Mouse (Mus musculus): ENCODE results near the gene Gm30191. TPM values are rescaled to one million over a fixed set of nuclear protein-coding genes. Genes with fewer than 3 reads are reported as not detected.

The Gm30191 gene
- total RNA-seq (2021), result not detected in 2 replicates
- long read RNA-seq, result 0 reads

DNA sequence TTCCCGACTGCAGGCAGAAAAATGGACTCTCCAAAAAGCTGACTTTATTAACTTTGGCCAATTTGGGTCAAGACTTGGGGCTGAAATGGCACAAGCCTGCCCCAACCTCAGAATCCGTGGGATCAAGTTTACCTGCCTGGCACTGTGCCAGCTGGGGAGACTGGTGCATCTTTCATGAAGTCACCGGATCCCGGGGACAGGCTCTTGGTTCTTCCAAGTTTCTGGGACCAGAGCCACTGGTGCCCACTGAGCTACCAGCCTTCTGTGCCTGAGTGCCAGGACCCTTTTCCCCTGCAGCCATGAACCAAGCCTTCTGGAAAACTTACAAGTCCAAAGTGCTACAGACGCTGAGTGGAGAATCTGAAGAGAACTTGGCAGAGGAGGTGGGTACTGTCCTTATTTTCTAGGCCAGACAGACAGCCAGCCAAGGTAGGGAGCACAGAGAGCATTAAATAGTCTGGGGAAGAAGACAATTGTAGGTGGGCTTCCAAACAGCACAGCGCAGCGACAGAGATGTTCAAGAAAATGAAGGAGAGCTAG lies at the start of gene Gm30191:
Gene Gm30191, plus strand, starts transcription at position 217 of the 540 bp plus-strand sequence.
- no peak for DNase-seq

DNA sequence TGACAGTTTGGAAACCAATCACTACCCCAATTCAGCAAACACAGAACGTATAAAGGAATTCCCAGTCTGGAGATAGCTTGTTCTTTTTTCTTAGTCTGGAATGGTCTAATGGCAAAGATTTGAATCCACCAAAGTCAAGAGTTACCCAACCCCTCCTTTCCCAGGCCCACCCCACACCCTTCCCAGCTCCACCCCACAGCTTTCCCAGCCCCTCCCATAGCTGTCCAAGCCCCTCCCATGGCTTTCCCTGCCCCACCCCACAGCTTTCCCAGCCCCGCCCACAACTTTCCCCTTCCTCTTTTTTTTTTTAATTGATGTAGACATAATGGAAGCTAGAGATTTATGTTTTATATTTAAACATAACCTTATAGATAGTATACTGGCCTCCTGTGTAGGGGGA lies 47.4 kb upstream of the Gm30191 start:
- DNase-seq, result no peak

DNA sequence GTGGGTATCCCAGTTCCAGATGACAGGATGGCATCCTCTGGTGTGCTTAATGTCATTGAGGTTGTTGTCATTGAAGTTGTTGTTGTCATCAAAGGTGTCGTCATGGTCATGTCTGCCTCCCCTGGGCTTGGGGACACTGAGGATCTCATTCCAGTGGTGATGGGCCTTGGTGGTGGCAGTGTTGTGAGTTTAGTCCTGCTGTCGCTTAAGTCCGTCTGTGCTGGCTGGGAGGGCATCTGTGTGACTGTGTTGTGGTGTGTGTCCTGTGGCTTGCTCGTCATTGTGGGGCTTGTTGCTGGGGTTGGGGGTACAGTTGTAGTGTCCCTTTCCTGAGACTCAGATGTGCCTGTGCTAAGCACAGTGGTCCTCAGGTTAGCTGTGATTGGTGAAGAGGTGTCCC lies 43.8 kb upstream of the Gm30191 start, which contains the start of gene Gm7534:
Gene Gm7534, minus strand, starts transcription at position 101 of the 400 bp plus-strand sequence.
- DNase-seq, result no peak

DNA sequence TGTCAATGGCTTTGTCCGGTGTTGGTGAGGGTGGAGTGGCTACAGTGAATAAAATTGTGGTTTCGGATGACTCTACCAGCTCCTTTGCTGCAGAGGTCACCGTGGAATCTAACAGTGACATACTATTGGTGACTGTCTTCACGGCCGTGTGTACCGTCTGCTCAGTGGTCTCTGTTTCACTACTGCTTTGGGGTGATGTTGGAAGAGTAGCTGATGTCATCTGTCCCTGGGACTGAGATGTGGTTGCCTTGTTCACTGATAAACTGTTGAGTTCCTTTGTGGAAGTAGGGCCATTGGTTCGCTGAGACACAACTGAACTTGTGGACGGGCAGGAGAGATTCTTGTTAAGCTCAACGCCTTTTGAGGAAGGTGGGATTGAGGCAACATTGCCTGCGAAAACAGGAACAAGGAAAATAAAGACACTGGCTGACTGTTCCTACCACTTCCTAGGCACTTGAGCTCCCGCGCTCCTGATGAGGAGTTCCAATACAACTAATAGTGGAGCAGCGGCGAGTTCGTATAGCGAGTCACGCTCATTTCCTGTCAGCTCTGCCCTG lies 43.3 kb upstream of the Gm30191 start:
- no peak for DNase-seq

DNA sequence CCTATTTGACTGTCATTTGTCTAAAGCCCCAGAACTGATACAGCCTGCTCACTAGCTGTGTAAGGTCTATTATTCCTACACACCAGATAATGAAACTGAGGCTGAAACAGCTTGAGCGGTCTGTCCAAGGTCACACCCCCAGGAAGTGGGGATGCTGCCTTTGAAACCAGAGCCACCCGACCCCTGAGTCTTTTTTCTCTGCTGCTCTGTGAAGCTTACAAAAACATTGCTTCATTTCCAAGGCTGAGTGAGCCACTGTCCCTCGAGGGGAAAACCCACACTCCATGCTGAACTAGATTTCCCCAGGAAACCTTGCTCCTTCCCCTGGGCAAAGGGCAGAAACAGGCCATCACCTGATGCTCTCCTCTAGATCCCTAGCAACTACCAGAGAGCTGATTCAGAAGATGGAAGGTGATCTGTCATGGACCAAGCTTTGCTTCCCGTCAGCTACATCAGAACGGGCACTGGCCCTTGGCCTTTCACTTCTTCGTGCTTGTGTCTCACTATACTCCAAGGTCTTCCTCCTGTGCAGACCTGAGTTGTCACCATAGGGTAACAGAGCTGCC lies 40.2 kb upstream of the Gm30191 start:
- no peak for DNase-seq

DNA sequence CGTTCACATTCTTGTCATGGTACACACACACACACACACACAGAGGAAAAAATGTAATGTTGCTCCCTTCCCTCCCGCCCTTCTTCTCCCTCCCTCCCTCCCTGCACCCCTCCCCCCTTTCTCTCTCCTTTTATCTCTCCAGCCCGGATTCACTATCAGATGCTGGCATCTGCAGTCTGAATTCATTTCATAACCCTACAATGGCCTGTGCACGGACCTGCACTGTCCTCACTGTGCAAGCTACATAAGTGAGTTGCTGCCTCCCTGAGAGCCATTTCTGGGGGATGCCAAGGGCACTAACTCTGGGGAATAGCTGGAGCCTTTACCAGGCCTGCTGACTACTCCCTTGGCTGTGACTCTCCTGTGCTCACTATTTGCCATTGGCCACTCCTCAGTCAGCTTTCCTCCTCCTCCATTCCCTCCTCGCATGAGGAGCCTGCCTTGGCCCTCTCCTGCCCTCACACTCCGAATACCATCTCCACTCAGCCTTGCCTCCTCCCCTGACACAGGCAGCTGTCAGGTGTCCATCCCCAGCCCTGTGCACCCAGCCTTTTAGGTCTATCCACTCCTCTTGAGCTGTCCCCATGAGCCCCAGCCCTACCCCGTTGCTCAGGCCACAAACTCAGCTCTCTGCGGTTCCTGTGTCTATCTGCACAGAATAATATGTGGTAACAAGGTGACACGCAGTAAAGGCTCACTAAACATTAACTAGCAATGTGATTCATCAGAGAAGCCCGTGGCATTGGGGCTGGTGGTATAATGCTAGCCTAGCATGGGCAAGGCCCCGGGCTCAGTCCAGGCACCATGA lies 23.7 kb upstream of the Gm30191 start:
- DNase-seq, result no peak

DNA sequence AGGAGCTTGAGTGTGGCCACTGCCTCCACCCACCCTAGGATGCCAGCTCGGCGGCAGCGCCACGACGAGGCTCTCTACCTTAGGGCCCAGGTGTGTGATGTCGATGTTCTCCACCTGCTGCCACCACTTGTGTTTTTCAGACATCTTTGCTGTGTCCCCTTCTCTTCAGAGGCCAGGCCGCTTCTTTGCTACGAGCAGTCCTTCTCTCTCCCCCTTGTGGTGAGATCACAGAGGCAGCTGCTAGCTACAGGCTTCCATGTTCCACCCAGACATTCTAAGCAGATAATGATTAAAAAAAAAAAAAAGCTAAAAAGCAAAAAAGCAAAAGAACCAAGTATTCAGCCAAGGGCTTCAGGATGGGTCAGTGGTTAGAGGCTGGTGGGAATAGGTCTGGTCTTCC lies 19.5 kb upstream of the Gm30191 start, which contains the start of gene Catsper4:
Gene Catsper4, minus strand, starts transcription at position 190 of the 400 bp plus-strand sequence.
- DNase-seq, result no peak

DNA sequence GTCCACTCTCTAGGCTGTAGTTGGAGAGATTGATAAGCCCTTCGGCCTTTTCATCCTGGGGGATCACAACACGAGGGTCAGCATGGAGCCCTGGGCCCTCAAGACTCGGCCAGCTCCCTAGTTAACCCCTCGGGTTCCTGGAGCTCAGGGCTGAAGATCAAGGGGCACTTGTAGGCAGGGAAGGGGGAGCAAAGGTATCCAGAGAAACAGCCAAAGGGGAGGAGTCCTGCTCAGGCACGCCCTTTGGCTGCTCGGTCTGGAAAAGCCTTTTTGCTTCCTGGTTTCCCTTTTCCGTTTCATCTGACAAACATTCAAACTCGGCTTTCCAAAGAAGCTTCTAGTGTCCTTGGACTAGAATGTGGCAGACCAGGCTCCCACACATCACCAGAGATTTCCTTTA lies 16.3 kb upstream of the Gm30191 start:
- DNase-seq, result no peak

DNA sequence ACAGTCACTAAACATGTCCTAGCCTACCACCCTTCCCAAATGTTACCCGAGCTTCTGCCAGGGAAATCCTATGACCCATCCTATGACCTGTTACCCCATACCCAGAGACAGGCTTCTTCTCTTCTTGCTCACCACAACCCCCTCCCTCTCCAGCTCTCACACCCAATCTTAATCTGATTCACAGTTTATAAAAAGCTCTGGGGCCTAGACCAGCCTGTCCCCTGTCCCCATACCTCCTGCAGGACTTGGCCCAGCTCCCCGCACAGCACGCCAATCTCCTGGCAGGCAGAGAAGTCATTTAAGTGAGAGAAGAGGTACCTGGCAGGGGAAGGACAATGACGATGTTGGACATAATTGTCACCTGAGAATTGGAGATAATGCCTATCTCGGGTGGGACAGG lies 11.9 kb upstream of the Gm30191 start:
- DNase-seq, result no peak

DNA sequence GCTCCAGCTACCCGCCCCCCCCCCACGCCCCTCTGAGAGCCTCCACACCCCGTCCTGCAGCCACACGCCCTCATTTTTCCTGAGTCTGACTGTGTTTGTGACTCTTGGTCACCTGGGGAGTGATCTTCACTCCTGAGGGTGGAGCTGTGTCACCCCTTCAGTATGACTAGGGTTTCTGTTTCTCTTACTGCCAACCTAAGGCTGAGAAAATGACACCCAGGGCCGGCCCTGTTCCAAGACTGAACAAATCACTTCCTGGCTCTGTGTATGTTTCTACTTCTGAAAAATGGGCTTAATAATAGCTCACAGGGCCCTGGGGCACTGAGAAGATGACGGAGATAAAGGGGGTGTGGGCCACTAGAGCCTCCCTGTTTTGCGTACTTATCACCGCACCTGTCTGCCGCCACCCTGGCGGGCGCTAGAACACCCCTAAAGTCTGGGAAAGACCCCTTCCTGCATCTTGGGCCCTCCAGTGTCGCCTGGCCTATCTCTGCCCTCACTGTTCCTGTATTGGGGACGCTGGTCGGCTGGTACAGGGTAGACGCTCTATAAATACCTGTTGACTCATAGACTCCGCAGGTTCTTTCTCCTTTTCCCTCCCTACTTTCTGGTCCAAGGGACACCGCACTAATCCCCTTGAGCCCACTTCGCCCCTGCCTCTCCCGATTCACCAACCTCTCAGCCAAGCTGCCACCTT lies 9.0 kb upstream of the Gm30191 start:
- no peak for DNase-seq

DNA sequence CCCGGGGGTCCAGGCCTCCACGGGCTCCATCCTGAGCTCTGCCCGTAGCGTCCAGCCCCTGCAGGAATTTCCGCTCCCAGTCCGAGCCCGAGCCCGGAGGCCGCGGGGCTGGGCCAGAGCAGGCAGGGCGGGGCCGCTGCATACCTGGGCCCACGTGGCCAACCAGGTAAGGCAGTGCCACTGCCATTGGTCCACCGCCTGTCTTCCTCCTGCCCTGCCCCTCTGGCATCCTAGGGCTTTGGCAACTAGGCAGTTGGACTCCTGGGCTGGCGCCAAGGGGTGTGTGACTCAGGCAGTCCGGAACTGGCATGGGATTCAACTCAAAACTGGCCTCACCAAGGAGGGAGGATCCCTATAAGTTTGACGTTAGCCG lies 8.5 kb upstream of the Gm30191 start, which contains the start of gene Cnksr1:
Gene Cnksr1, minus strand, starts transcription at position 121 of the 373 bp plus-strand sequence.
- peak; percentile 93 for DNase-seq

DNA sequence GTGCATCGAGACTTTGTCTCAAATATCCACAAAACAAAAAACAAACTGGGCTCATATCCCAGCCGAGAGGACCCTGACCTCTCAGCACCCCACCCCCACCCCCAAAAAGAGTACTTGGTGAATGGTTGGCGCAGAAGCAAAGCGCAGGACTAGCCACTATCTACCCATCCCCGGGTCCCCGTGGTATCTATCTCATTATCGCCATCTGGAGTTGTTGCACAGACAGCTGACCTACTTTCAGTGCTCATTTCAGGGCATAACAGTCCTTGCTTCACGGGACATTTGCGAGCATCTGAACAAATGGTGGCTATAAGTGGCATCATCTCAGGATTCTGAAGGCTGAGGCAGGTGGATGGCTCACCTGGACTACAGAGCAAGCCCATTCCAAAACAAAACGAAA lies 8.0 kb upstream of the Gm30191 start:
- no peak for DNase-seq

DNA sequence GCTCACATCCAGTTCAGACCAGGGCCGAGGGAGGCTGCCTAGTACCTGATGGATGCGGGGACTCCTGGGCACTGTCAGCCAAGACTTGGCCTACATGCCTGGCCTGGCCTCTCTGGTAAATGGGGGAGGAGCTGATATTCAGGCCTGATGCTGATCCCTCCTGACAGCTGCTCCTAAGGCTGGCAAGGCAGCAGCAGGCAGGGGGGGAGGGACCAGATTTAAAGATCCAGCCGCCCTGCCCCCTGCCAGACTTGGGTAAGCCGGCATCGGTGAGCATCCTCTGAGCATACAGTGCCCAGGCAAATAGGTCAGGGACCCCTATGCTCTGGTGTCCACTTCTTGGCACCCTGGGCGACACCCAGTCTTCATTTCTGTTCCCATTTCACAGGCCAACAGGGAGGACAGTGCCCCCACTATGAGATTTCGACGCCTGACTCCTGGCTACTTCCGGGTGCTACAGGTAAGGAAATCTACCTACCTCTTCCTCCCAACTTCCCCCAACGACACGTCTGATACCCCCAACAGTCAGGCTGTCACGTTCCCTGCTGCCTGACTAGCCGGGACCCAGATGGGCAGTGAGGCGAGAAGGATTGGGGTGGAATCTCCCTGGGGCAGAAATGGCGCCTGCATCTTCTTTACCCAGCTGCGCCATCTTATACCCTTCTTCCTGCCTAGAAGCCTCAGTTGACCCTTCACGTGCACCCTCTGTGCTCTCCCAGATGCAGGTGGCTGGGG lies 3.1 kb upstream of the Gm30191 start, which contains the start of gene E130218I03Rik:
Gene E130218I03Rik, plus strand, starts transcription at position 147 of the 735 bp plus-strand sequence.
- no peak for DNase-seq

DNA sequence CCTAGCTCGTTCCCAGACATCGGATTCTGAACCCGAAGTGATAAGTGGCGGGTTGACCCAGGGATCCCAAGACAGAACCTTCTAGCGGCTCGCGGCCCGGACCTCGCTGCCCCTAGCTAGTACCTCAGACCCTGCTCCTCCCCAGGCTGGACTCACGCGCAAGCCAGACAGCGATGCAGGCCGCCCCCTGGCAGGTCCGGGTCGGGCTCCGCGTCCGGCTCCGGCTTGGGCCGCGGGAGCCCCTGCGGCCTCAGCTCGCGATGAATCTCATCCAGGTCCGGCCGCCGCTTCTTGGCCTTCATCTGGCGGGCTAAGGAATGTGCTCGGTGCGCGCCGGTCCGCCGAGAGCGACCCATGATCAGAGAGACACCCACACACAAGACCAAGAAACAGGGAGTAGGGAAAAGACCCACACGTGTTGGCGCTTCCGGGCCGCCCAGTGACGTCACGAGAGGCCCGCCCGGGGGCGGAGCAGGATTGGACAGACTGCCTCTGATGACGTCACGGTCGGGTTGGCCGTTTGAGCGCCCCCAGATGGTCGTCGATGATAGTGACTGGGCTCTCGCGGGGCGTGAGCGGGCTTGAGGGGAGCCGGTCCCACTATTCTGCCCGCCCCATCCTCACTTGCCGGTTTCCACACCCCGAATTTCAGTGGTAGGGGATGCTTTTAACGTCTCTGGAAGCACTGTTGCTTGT lies 1.4 kb upstream of the Gm30191 start, which contains the start of gene Zfp593:
Gene Zfp593, minus strand, starts transcription at position 445 of the 696 bp plus-strand sequence.
- DNase-seq, result peak; percentile 97

DNA sequence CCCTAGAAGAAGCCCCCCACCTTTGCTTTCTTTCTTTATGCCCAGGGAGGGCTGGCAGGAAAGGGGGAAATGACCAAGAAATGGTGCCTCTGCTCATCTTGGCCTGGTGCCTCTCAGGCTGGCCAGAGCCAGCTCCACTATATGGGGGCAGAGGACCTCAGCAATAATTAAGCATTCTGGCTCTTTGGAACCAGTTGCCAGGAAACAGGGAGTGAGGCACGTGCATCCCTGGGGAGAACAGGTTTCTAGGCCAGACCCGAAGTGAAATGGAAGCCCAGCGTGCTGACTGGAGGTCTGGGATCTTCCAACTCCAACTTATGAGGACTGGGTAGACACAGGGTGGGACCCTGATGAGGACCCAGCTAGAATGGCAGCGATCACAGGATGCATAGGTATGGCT lies 479 bp upstream of the Gm30191 start:
- no peak for DNase-seq

DNA sequence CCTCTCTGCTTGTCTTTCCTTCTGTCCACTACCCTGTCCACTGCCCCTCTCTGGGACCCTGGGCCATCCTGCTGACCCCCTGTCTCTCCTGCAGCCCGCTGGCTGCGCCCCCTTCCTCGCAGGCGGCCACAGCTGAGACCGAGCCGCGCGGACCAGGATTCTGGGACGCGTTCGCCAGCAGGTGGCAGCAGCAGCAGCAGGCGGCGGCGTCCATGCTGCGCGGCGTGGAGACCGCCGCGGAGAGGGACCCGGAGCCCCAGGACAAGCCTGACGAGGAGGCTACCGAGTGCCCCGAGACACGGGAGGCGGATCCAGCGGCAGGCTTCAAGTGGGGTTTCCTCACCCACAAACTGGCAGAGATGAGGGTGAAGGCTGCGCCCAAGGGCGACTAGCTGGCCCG lies 2.9 kb downstream of the Gm30191 start:
- DNase-seq, result peak; percentile 78

DNA sequence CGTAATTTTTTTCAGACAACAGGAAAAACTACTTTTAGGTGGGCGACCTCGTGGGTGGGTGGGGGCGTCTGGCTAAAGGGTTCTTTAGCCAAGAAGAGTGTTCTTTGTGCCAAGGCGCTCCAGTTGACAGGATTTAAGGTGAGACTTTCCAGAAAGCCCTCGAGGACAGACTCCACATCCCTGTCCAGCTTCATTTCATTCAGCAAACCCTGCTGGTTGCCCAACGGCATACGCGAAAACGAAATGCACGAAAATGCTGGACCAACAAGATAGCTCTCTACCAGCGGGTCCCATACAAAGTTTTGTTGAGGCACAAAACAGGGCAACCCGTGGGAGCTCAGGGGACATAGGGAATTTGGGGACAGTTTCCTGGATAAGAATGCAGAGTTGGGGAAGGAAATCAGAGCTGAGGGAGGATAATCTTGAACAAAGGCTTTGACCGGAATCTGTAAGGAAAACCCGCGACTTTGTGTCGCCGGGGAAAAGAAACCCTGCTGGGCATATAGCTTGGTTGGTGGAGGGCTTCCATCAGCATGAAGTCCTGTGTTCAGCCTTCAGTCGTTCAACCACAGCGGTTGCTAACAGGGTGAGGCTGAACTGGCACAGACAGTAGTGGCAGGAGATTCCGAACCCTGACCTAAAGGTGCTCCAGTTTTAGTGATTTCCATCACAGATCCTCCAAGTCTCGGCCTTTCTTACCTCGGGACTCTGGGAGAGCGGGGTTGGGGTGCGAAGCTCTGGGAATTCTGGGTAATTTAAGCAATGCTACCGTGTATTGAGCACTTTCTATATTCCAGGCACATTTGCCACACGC lies 3.6 kb downstream of the Gm30191 start:
- DNase-seq, result no peak

DNA sequence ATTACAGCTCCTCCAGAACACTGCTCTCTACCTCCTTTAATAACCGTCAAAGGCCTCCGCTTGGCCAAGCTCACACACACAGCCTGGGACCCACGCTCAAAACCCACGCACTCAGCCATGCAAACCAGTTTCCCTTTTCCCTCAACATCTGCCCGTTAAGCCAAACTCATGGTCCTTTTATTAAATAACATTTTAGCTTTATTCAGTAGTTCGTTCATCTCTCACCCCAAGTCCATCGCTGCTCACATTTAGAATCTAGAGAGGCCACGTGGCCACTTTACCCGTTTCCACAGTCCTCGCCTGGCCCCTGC lies 4.2 kb downstream of the Gm30191 start:
- no peak for DNase-seq

DNA sequence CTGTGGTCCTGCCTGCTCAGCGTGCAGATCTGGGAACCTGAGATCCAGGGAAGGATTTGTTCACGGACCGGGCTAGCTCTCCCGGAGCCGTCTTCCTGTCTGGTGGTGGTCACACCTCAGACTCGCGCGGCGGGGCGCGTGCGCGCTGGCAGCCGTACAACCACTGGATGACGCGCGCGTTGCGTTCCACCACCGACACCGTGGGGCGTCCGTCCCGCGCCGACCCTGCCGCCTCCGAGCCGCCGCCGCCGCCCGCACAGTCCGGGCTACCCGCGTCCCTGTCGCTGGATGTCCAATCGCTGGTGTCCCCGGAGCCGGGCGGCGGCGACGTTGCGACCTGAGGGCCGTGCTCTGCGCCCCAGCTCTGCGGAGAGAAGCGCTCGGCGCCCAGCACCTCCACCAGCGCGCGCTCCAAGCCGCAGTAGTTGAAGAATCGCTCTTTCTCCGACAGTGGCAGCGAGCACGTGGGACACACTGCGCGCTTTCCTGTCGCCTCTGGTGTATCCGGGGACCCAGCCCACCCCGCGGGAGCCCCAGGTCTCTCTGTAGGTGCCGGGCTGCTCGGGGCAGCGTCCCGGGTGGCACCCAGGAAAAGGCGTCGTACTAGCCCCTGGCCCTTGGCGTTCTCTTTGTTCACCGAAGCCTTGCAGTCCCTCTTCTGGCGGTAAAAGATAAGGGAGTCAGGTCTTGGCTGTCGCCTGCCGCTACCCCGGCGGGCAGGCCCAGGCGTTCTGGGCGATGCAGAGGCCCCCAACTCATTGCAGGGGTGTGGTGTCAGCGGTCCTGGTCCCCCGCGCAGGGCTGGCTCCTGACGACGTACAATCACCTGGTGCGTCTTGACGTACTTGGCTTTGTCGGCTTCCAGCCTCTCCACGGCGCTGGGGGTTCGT lies 4.8 kb downstream of the Gm30191 start:
- peak; percentile 45 for DNase-seq
